Mouse (Mus musculus) MEL (cell line): ENCODE results near the gene Gm49711.

Experiments used
- BHLHE40 ChIP-seq: IDR thresholded peaks from 2 replicates; pipeline ENCODE4 v1.6.1; 2012; ENCODE audit warnings: low read depth, mild to moderate bottlenecking, inconsistent platforms, low read length, improper control_type of control experiment, borderline replicate concordance
- CHD1 ChIP-seq: IDR thresholded peaks from 2 replicates; pipeline ENCODE4 v1.6.1; 2012; ENCODE audit warnings: low read depth, mild to moderate bottlenecking, inconsistent platforms, low read length, improper control_type of control experiment

DNA sequence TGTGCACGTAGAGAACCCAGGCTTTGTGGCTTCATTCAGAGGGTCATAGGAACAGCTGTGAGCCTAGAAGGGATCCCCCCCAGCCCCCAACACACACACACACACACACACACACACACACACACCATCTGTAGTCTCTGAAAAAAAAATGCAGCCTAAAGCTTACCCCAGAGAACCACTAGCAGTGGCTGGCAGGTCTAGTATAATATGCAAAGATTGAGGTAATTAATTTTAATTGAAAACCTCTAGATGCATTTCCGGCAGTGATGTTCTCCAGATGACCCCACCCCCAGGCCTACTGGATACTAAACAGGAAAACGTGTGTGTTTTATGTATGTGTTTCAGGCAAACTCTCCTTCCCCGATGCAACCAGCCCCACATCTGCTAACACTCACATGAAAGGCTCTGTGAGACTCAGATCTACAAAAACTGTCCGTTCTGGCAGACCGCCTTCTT, 172.4 kb downstream of the Gm49711 start:
- TF ChIP-seq BHLHE40, result no peak
- TF ChIP-seq CHD1, result no peak
